Mouse (Mus musculus) lung, postnatal 0 days (tissue): ENCODE results near the gene Gria1.

Experiments
- CTCF ChIP-seq: IDR thresholded peaks from 2 replicates; pipeline ENCODE4 v1.5.1; 2016; ENCODE audit warnings: antibody characterized with exemption, mild to moderate bottlenecking
- EP300 ChIP-seq: IDR thresholded peaks from 2 replicates; pipeline ENCODE4 v1.6.1; 2016; ENCODE audit warnings: antibody characterized with exemption, mild to moderate bottlenecking, control low read depth

GRCm38 (mm10) chr11:57105683-57106082, 94.5 kb downstream of the Gria1 start:
- TF ChIP-seq EP300 (no peak), CTCF (no peak)
